Mouse (Mus musculus) liver, postnatal 0 days (tissue): ENCODE measurements around the gene Evpl.

Experiments used
- CTCF ChIP-seq: sonication (generic); IDR thresholded peaks from 2 replicates; pipeline ENCODE4 v1.5.1; 2016; ENCODE audit warnings: antibody characterized with exemption, low read depth
- EP300 ChIP-seq: IDR thresholded peaks from 2 replicates; pipeline ENCODE4 v1.6.1; 2016; ENCODE audit warnings: antibody characterized with exemption, low read depth, mild to moderate bottlenecking

GRCm38 (mm10) chr11:116283982-116284381 lies 46.1 kb upstream of the Evpl start:
- TF ChIP-seq CTCF = no peak
- no peak for TF ChIP-seq EP300
